Mouse (Mus musculus): ENCODE data around the gene Nat8f6.

- no peak for TF ChIP-seq CTCF (IDR thresholded peaks at IDR 0.05; ENCODE audit: control insufficient read depth, insufficient read depth, insufficient replicate concordance, low read depth, low read length)
- no peak for TF ChIP-seq POLR2A (IDR thresholded peaks at IDR 0.05; ENCODE audit: control insufficient read depth, low read depth, low read length)
These were observed 26.2 kb upstream of the Nat8f6 start for GRCm38 (mm10) chr6:85846921-85847320.

Data from testis, adult 2 months (tissue).